Mouse (Mus musculus) ES-E14 (cell line): ENCODE measurements at regions not wholly inside any gene's neighbourhood (a gene's known extent, or its start where the extent isn't known, plus 50 kb on each side); places are given as distances from the start of the nearest gene placed in this dataset.

ENCODE experiments used
- DNase-seq: peaks from one replicate; pipeline ENCODE4 v3.0.0-alpha.2; 2013; ENCODE audit warnings: low read depth, low spot score
- H3K27ac ChIP-seq: 2 replicates; pipeline ENCODE4 v1.5.1; 2012; ENCODE audit warnings: low read depth, mild to moderate bottlenecking, low read length, moderate library complexity, mixed read lengths; ENCODE audit not compliant: poor library complexity, insufficient read depth, severe bottlenecking
- H3K36me3 ChIP-seq: 2 replicates; pipeline ENCODE4 v1.6.1; 2012; ENCODE audit warnings: mild to moderate bottlenecking, low read length, moderate library complexity, mixed read lengths; ENCODE audit not compliant: control insufficient read depth, poor library complexity, insufficient read depth, severe bottlenecking
- H3K4me1 ChIP-seq, 2 experiments: fragments of 150-350 bp in 1 of 2; sonication (generic) in 1 of 2; 2 replicates each; pipeline ENCODE4 v1.6.1; 2012; ENCODE audit warnings: low read length in 2 of 2, mild to moderate bottlenecking in 1 of 2, mixed read lengths in 1 of 2; ENCODE audit not compliant: control insufficient read depth in 2 of 2, insufficient read depth in 2 of 2, poor library complexity in 1 of 2
- H3K4me3 ChIP-seq, 2 experiments: fragments of 150-350 bp in 1 of 2; sonication (generic) in 1 of 2; 2 replicates each; pipeline ENCODE4 v1.5.1; 2012; ENCODE audit warnings: low read length in 2 of 2, low read depth in 1 of 2, mild to moderate bottlenecking in 1 of 2, mixed read lengths in 1 of 2; ENCODE audit not compliant: insufficient read depth in 1 of 2, poor library complexity in 1 of 2, severe bottlenecking in 1 of 2
- H3K9ac ChIP-seq: 2 replicates; pipeline ENCODE4 v1.6.1; 2012; ENCODE audit warnings: low read depth, mild to moderate bottlenecking, low read length, mixed read lengths; ENCODE audit not compliant: poor library complexity, insufficient read depth, severe bottlenecking
- H3K9me3 ChIP-seq: fragments of 150-350 bp; sonication (generic); 2 replicates; pipeline ENCODE4 v1.6.1; 2012; ENCODE audit warnings: low read depth, mild to moderate bottlenecking, low read length; ENCODE audit not compliant: control insufficient read depth, insufficient read depth
- CHD2 ChIP-seq: IDR thresholded peaks from 2 replicates; pipeline ENCODE4 v1.6.1; 2014; ENCODE audit warnings: mild to moderate bottlenecking, low read depth, low read length, inconsistent platforms
- HCFC1 ChIP-seq: IDR thresholded peaks from 2 replicates; pipeline ENCODE4 v1.6.1; 2012; ENCODE audit warnings: low read length, inconsistent platforms, borderline replicate concordance; ENCODE audit not compliant: insufficient read depth
- MAFK ChIP-seq: IDR thresholded peaks from 2 replicates; pipeline ENCODE4 v1.6.1; 2014; ENCODE audit warnings: mild to moderate bottlenecking, low read depth, low read length, inconsistent platforms; ENCODE audit not compliant: insufficient read depth
- ZC3H11A ChIP-seq: IDR thresholded peaks from 2 replicates; pipeline ENCODE4 v1.6.1; 2012; ENCODE audit warnings: low read depth, mild to moderate bottlenecking, inconsistent platforms, low read length, borderline replicate concordance
- ZNF384 ChIP-seq: IDR thresholded peaks from 2 replicates; pipeline ENCODE4 v1.6.1; 2012; ENCODE audit warnings: low read depth, low read length, inconsistent platforms
- in situ Hi-C, 2 experiments: fragments of 600-800 bp; cut with MboI; formaldehyde crosslinking; loops; one replicate each; pipeline ENCODE4 v1.15.1; 2025; ENCODE audit warnings: low sequenced_read_pairs in 2 of 2, inconsistent platforms in 1 of 2; ENCODE audit not compliant: unreplicated experiment in 2 of 2

- Histone ChIP-seq H3K27ac (no peak overlapping the region), H3K9me3 (no peaks in the 10 kb centered on the region), H3K36me3 (no peaks in the 10 kb centered on the region), H3K9ac (no peak overlapping the region), H3K4me3 (no peak overlapping the region), H3K4me1 (no peaks in the 10 kb centered on the region)
- TF ChIP-seq ZNF384 (no peak), ZC3H11A (no peak), MAFK (no peak), CHD2 (no peak), HCFC1 (no peak)
- no peak for DNase-seq
- in situ Hi-C loops = no loop called here
These were observed 122.9 kb downstream of the Asb1 start for GRCm38 (mm10) chr1:91663289-91663688.

- Histone ChIP-seq H3K36me3 (no peaks in the 10 kb centered on the region), H3K4me3 (no peak overlapping the region), H3K9me3 (no peaks in the 10 kb centered on the region), H3K9ac (no peak overlapping the region), H3K4me1 (no peaks in the 10 kb centered on the region), H3K27ac (no peak overlapping the region)
- DNase-seq = no peak
- in situ Hi-C loops = no loop called here
- no peak for TF ChIP-seq ZC3H11A
- TF ChIP-seq CHD2 = no peak
- no peak for TF ChIP-seq ZNF384
- TF ChIP-seq MAFK = no peak
- no peak for TF ChIP-seq HCFC1
These were observed 124.3 kb downstream of the Asb1 start for GRCm38 (mm10) chr1:91664622-91665021.

GRCm38 (mm10) chr1:91668530-91668929 lies 128.2 kb downstream of the Asb1 start:
- no peak for TF ChIP-seq HCFC1
- TF ChIP-seq CHD2 = no peak
- TF ChIP-seq ZC3H11A = no peak
- no peak for TF ChIP-seq ZNF384
- TF ChIP-seq MAFK = no peak
- in situ Hi-C loops = no loop called here
- H3K4me3 ChIP-seq = no peak overlapping the region
- no peak overlapping the region for H3K9ac ChIP-seq
- H3K9me3 ChIP-seq = no peaks in the 10 kb centered on the region
- H3K36me3 ChIP-seq = no peaks in the 10 kb centered on the region
- H3K27ac ChIP-seq = no peak overlapping the region
- H3K4me1 ChIP-seq = no peaks in the 10 kb centered on the region
- DNase-seq = no peak

- in situ Hi-C loops = no loop called here
- Histone ChIP-seq H3K4me1 (no peaks in the 10 kb centered on the region), H3K9ac (no peak overlapping the region), H3K9me3 (no peaks in the 10 kb centered on the region), H3K4me3 (no peak overlapping the region), H3K36me3 (no peaks in the 10 kb centered on the region), H3K27ac (no peak overlapping the region)
- no peak for DNase-seq
- no peak for TF ChIP-seq ZC3H11A
- TF ChIP-seq CHD2 = no peak
- no peak for TF ChIP-seq MAFK
- TF ChIP-seq HCFC1 = no peak
- TF ChIP-seq ZNF384 = no peak
These were observed 130.3 kb upstream of the Twist2 start for GRCm38 (mm10) chr1:91670980-91671379.

GRCm38 (mm10) chr1:91674082-91674655 lies 127.1 kb upstream of the Twist2 start:
- no peaks in the 10 kb centered on the region for H3K4me1 ChIP-seq
- no peaks in the 10 kb centered on the region for H3K9me3 ChIP-seq
- H3K9ac ChIP-seq = no peak overlapping the region
- H3K27ac ChIP-seq = no peak overlapping the region
- no peak for DNase-seq
- no peak overlapping the region for H3K4me3 ChIP-seq
- TF ChIP-seq ZC3H11A (no peak), ZNF384 (no peak), MAFK (no peak), CHD2 (no peak), HCFC1 (no peak)
- in situ Hi-C loops = no loop called here
- no peaks in the 10 kb centered on the region for H3K36me3 ChIP-seq
